Mouse (Mus musculus): Measurements from ENCODE around the gene Ddi2.

DNA sequence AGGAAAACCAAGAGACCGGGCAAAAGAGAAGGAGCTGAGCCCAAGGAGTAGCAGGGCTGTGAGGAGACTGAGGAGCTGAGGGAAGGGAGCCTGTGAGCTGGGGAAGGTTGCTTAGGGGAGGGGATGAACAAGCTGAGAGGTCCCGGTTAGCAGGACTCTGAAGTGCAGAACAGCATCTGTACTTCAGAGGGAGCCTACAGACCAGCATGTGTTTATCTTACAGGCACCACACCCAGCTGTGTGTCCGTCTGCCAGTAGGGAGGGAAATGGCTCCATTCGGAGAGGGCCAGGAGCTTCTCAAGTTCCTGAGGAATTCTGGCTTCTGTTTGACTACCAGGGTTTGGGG is 28.8 kb upstream of the Ddi2 start:
- no peak for TF ChIP-seq CTCF (IDR thresholded peaks at IDR 0.05; ENCODE audit: extremely low read depth, insufficient read length, insufficient replicate concordance, low read depth, low read length)
- no peak for TF ChIP-seq POLR2A (IDR thresholded peaks at IDR 0.05; ENCODE audit: low read depth, low read length)
